Mouse (Mus musculus): ENCODE data around the gene Scrn3.

DNA sequence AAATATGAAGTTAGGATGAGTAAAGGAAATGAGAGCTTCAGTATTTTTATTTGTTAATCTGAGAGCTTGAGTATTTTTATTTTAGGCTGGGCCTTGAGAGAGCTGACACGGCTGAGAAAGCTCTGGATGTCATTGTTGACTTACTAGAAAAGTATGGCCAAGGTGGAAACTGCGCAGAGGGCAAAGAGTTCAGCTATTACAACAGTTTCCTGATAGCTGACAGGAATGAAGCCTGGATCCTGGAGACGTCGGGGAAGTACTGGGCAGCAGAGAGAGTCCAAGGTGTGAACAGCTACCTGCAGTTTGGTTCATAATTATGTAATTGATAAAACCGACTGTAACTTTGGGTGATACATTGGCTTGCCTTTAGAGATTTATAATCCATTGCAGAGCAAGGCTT is 6.8 kb downstream of the Scrn3 start:
- TF ChIP-seq POLR2A (IDR thresholded peaks at IDR 0.05; ENCODE audit: extremely low read depth, insufficient read depth, low read length) (no peak), CTCF (IDR thresholded peaks at IDR 0.05; ENCODE audit: extremely low read depth, insufficient read depth, low read length) (no peak)

All from cortical plate, adult 2 months (tissue).